Mouse (Mus musculus): Measurements from ENCODE around the gene Otud4.

GRCm38 (mm10) chr8:79638001-79638706 is 1.3 kb upstream of the Otud4 start:
- TF ChIP-seq GATA1 (IDR thresholded peaks at IDR 0.05; ENCODE audit: low read depth, low read length) (no peak), CTCF (IDR thresholded peaks at IDR 0.05 in 2 of 3, conservative IDR thresholded peaks at IDR 0.05 in 1 of 3; ENCODE audit: control insufficient read depth in 1 of 3, insufficient read depth in 1 of 3, low read depth in 2 of 3, low read length in 3 of 3, poor library complexity in 1 of 3, severe bottlenecking in 1 of 3) (no peak)

All from MEL (cell line).